Mouse (Mus musculus): Measurements from ENCODE around the gene Hist1h3f. TPM values are rescaled to one million over a fixed set of nuclear protein-coding genes. Genes with fewer than 3 reads are reported as not detected.
"Not testable (repeated sequence)": the region's sequence is repeated elsewhere in the genome, so short reads cannot be mapped to it uniquely, and the experiment has no call there.

Gene Hist1h3f
- polyA plus RNA-seq, 1 experiment from 2014 or later: 0.32 TPM

DNA sequence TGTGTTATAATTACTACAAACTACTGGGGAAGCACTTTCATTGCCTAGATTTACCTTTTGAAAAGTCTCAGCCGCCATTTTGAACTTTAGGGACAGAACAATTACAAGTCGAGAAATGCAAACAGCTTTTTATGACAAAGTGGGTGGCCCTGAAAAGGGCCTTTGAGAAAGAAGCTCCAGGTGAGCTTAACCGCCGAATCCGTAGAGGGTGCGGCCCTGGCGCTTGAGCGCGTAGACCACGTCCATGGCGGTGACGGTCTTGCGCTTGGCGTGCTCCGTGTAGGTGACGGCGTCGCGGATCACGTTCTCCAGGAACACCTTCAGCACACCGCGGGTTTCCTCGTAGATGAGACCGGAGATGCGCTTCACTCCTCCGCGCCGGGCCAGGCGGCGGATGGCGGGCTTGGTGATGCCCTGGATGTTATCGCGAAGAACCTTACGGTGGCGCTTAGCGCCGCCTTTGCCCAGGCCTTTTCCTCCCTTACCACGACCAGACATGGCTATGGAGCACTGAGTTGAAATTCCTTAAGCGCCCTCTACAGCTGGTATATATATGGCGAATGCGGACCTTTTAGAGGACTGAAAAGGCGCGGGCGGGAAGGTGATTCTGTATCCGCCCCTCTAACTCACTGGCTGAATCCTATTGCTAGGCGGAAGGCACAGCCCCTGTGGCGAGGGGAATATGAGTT is 7.4 kb downstream of the Hist1h3f start, which contains the start of gene Hist1h4f:
Hist1h4f (minus strand) TSS at position 503 of the 689 bp plus-strand sequence.
- not testable (repeated sequence) for H3K36me3 ChIP-seq (ENCODE audit: insufficient read depth, low read length); H3K27me3 ChIP-seq (replicated peaks; ENCODE audit: insufficient read depth, low read length); H3K9me3 ChIP-seq (ENCODE audit: low read length); H3K4me1 ChIP-seq (ENCODE audit: insufficient read depth, low read depth, low read length)
- DNase-seq (ENCODE audit: low spot score) (peak; percentile 97), ATAC-seq (peak; percentile 77)
- Histone ChIP-seq H3K27ac (ENCODE audit: low read length) (peak within 1 kb of the TSS; percentile 75), H3K9ac (replicated peaks; ENCODE audit: low read depth) (peak within 1 kb of the TSS; percentile 43), H3K4me2 (replicated peaks; ENCODE audit: low read depth, low read length) (peak within 1 kb of the TSS; percentile 59), H3K4me3 (ENCODE audit: low read depth, low read length) (peak within 1 kb of the TSS; percentile 41)
- WGBS: under 1% methylated on average over 47 of the region's 47 CpGs
- TF ChIP-seq CTCF (IDR thresholded peaks at IDR 0.05) (peak; percentile 66), EP300 (IDR thresholded peaks at IDR 0.05) (peak; percentile 89)

DNA sequence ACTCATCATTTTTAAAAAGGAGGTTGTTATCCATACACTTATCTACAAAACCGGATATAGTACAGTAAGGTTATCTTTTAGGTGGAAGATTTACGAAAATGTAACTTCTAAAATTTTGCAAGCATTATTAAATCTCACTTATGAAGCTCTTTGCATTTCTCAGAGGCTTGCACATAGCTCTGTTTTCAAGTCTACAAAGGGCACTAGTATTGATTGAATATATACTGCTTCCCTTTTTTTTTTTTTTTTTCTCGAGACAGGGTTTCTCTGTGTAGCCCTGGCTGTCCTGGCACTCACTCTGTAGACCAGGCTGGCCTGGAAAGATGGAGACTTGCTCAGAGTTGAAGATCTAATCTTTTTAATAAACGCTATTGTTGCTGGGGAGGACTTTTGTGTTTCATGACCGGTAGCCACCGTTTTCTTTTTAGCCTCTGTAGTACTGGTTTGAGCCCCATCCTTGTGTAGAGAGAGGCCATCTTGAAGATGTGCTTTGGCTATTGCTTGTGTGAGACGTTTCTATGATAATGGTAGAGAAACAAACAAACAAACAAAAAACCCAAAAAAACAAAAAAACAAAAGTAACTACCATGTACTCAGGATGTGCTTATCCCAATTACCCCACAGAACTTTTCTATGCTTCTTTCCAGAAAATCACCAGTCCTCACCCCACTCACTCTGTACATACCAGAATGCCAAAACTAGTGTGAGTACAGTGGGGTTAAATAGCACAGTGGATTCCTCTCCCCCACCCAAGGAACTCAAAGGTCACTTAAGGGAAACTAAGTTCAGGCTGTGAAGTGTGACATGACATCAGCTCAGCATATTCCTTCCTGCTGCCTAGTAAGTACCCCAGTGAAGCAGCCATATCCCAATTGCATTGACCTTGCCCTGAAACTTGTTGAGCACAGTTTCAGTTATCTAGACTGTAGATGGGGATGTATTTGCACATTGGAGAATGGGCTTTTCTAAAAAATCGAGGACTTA is 8.4 kb downstream of the Hist1h3f start:
- ATAC-seq (no peak), DNase-seq (ENCODE audit: low spot score) (peak; percentile 4)
- WGBS: 38% methylated on average over 8 of the region's 8 CpGs
- Histone ChIP-seq H3K27ac (ENCODE audit: low read length) (peak overlapping the region; percentile 75; the same call in 1 of the 2 replicates), H3K9me3 (ENCODE audit: low read length) (no peaks in the 10 kb centered on the region), H3K4me1 (ENCODE audit: insufficient read depth, low read depth, low read length) (no peaks in the 10 kb centered on the region), H3K4me3 (ENCODE audit: low read depth, low read length) (peak overlapping the region; percentile 41), H3K27me3 (replicated peaks; ENCODE audit: insufficient read depth, low read length) (no peaks in the 10 kb centered on the region), H3K9ac (replicated peaks; ENCODE audit: low read depth) (no peak overlapping the region), H3K36me3 (ENCODE audit: insufficient read depth, low read length) (no peaks in the 10 kb centered on the region), H3K4me2 (replicated peaks; ENCODE audit: low read depth, low read length) (peak overlapping the region; percentile 59)
- TF ChIP-seq EP300 (IDR thresholded peaks at IDR 0.05): no peak
- TF ChIP-seq CTCF (IDR thresholded peaks at IDR 0.05): no peak

GRCm38 (mm10) chr13:23552962-23553361 is 9.1 kb downstream of the Hist1h3f start, which contains the start of gene Hist1h1d:
TSS of gene Hist1h1d (plus strand) at chr13:23553262.
- H3K27ac ChIP-seq (ENCODE audit: low read length): peak within 1 kb of the TSS; percentile 94; the same call in 1 of the 2 replicates
- H3K4me3 ChIP-seq (ENCODE audit: low read depth, low read length): 0 out of 2 replicates have a peak within 1 kb of the TSS, but pooled peaks have one; percentile 56
- H3K9me3 ChIP-seq (ENCODE audit: low read length): no peaks in the 10 kb centered on the region
- TF ChIP-seq EP300 (IDR thresholded peaks at IDR 0.05): no peak
- no peak for TF ChIP-seq CTCF (IDR thresholded peaks at IDR 0.05)
- DNase-seq (ENCODE audit: low spot score) (no peak), ATAC-seq (no peak)
- no peak within 1 kb of the TSS for H3K9ac ChIP-seq (replicated peaks; ENCODE audit: low read depth)
- H3K4me1 ChIP-seq (ENCODE audit: insufficient read depth, low read depth, low read length): no peaks in the 10 kb centered on the region
- no peaks in the 10 kb centered on the region for H3K27me3 ChIP-seq (replicated peaks; ENCODE audit: insufficient read depth, low read length)
- no peaks in the 10 kb centered on the region for H3K36me3 ChIP-seq (ENCODE audit: insufficient read depth, low read length)
- H3K4me2 ChIP-seq (replicated peaks; ENCODE audit: low read depth, low read length): peak within 1 kb of the TSS; percentile 98; the same call in 1 of the 2 replicates

DNA sequence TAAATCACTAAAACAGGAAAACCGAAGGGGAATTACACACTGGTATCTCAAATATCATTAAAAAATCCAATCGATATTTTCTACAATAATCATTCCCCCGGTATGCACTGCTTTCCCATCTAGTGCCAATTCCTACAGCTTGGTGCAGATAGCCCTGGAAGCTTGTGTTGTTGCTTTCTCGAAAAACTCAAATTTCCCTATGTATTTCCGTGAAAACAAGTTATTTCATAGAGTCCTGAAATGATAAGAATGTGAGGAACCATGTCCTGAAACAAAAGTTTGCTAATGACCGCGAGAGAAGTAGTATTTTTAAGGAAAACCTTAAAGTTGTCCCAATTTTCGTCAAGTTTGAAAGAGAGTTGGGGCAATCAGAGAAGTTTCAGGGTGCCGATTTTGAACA is 10.5 kb downstream of the Hist1h3f start:
- DNase-seq (ENCODE audit: low spot score) (no peak), ATAC-seq (no peak)
- H3K9me3 ChIP-seq (ENCODE audit: low read length): no peaks in the 10 kb centered on the region
- peak overlapping the region; percentile 94 for H3K27ac ChIP-seq (ENCODE audit: low read length)
- 15% methylated on average over 9 of the region's 9 CpGs for WGBS
- no peaks in the 10 kb centered on the region for H3K27me3 ChIP-seq (replicated peaks; ENCODE audit: insufficient read depth, low read length)
- peak overlapping the region; percentile 56 for H3K4me3 ChIP-seq (ENCODE audit: low read depth, low read length)
- TF ChIP-seq CTCF (IDR thresholded peaks at IDR 0.05) (no peak), EP300 (IDR thresholded peaks at IDR 0.05) (no peak; the same call in 1 of the 2 replicates)
- H3K4me2 ChIP-seq (replicated peaks; ENCODE audit: low read depth, low read length): peak overlapping the region; percentile 98
- H3K4me1 ChIP-seq (ENCODE audit: insufficient read depth, low read depth, low read length): no peaks in the 10 kb centered on the region
- H3K36me3 ChIP-seq (ENCODE audit: insufficient read depth, low read length): no peaks in the 10 kb centered on the region
- peak overlapping the region; percentile 66 for H3K9ac ChIP-seq (replicated peaks; ENCODE audit: low read depth)

DNA sequence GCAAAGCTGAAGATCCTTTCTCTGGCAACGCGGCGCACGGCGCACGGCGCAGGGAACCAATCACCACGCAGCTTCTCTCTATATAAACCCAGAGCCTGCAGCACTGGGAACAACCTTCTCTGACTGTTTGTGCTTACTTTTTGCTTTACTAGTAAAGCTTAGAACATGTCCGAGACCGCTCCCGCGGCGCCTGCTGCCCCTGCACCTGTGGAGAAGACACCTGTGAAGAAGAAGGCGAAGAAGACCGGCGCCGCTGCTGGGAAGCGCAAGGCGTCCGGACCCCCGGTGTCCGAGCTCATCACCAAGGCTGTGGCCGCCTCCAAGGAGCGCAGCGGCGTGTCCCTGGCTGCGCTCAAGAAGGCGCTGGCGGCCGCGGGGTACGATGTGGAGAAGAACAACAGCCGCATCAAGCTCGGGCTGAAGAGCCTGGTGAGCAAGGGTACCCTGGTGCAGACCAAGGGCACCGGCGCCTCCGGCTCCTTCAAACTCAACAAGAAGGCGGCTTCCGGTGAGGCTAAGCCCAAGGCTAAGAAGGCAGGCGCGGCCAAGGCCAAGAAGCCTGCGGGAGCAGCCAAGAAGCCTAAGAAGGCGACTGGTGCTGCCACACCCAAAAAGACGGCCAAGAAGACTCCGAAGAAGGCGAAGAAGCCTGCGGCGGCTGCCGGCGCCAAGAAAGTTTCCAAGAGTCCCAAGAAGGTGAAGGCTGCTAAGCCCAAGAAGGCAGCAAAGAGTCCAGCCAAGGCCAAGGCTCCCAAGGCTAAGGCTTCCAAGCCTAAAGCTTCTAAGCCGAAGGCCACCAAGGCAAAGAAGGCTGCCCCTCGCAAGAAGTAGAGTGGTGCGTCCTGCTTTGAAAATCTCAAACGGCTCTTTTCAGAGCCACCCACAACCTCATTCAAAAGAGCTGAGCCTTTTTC is 11.3 kb downstream of the Hist1h3f start:
- DNase-seq (ENCODE audit: low spot score): peak; percentile 93
- peak; percentile 81 for ATAC-seq
- WGBS: 1% methylated on average over 53 of the region's 54 CpGs

More for the DNA sequence above, 11.3 kb downstream of the Hist1h3f start:
- Histone ChIP-seq H3K27ac (ENCODE audit: low read length) (peak overlapping the region; percentile 94), H3K4me3 (ENCODE audit: low read depth, low read length) (peak overlapping the region; percentile 56), H3K4me2 (replicated peaks; ENCODE audit: low read depth, low read length) (peak overlapping the region; percentile 98), H3K27me3 (replicated peaks; ENCODE audit: insufficient read depth, low read length) (no peaks in the 10 kb centered on the region), H3K4me1 (ENCODE audit: insufficient read depth, low read depth, low read length) (no peaks in the 10 kb centered on the region), H3K36me3 (ENCODE audit: insufficient read depth, low read length) (no peaks in the 10 kb centered on the region), H3K9ac (replicated peaks; ENCODE audit: low read depth) (peak overlapping the region; percentile 66), H3K9me3 (ENCODE audit: low read length) (no peaks in the 10 kb centered on the region)
- TF ChIP-seq EP300 (IDR thresholded peaks at IDR 0.05): no peak
- no peak for TF ChIP-seq CTCF (IDR thresholded peaks at IDR 0.05)

Measured in lung, postnatal 0 days (tissue).